Mouse (Mus musculus) thymus, adult 2 months (tissue): ENCODE data around the gene Ssmem1. TPM values are rescaled to one million over a fixed set of nuclear protein-coding genes. Genes with fewer than 3 reads are reported as not detected.

Source experiments
- DNase-seq: peaks from one replicate; pipeline ENCODE4 v3.0.0; 2021
- H3K27ac ChIP-seq: fragments of 200-500 bp; 2 replicates; pipeline ENCODE4 v1.5.1; 2012; ENCODE audit warnings: low read length, control low read depth; ENCODE audit not compliant: control insufficient read depth, insufficient read depth
- H3K27me3 ChIP-seq: fragments of 200-500 bp; 2 replicates; pipeline ENCODE4 v1.6.1; 2012; ENCODE audit warnings: mild to moderate bottlenecking, low read length, moderate library complexity, mixed read lengths; ENCODE audit not compliant: control insufficient read depth, insufficient read depth
- H3K36me3 ChIP-seq: fragments of 200-500 bp; 2 replicates; pipeline ENCODE4 v1.6.1; 2012; ENCODE audit warnings: mild to moderate bottlenecking, low read length, moderate library complexity; ENCODE audit not compliant: control insufficient read depth, insufficient read depth
- H3K4me1 ChIP-seq: fragments of 200-500 bp; replicated peaks from 2 replicates; pipeline ENCODE4 v1.6.1; 2012; ENCODE audit warnings: low read length; ENCODE audit not compliant: control insufficient read depth, insufficient read depth
- H3K4me3 ChIP-seq: fragments of 200-500 bp; 2 replicates; pipeline ENCODE4 v1.5.1; 2012; ENCODE audit warnings: mild to moderate bottlenecking, low read length, control low read depth, moderate library complexity; ENCODE audit not compliant: control insufficient read depth, insufficient read depth
- CTCF ChIP-seq: fragments of 200-500 bp; IDR thresholded peaks from 2 replicates; pipeline ENCODE4 v1.5.1; 2012; ENCODE audit warnings: mild to moderate bottlenecking, control low read depth, low read length, moderate library complexity, borderline replicate concordance; ENCODE audit not compliant: control insufficient read depth, poor library complexity, insufficient read depth; ENCODE audit errors: extremely low read depth
- POLR2A ChIP-seq: fragments of 200-500 bp; IDR thresholded peaks from 2 replicates; pipeline ENCODE4 v1.6.1; 2012; ENCODE audit warnings: mild to moderate bottlenecking, low read length, control low read depth, moderate library complexity; ENCODE audit not compliant: control insufficient read depth, poor library complexity, insufficient read depth; ENCODE audit errors: extremely low read depth
- WGBS: fragments of 180-500 bp; shearing (Covaris S2); methylation state at CpG from one replicate; pipeline ENCODE4 v1.1.7; 2018; 5-methylcytosine and 5-hydroxymethylcytosine counted together
- polyA plus RNA-seq: library from polyadenylated mRNA; depleted of rRNA; stranded (reverse); fragments of >200 nt; gene quantifications from 2 replicates; pipeline ENCODE4 v1.2.3, GENCODE M21; 2012

Ssmem1 gene
- polyA plus RNA-seq, 1 experiment = not detected

DNA sequence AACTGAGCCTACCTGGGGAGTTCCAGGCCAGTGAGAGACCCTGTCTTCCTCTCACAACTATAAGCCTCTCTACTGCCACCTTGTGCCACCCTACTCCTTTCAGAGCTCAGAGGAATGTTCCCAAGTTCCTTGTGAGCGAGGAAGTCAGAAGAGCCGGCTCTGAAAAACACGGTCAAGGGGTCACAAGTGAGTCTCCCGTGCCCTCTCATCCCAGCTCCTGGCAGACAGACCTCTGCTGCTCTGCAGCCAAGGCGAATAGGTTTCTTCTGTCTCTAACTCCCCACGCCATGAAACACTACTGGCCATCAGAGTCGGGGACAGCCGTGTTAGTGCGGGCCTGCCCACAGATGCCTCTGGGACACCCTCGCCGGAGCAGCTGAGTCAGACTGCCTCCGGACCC lies 41.0 kb upstream of the Ssmem1 start:
- H3K27me3 ChIP-seq = no peaks in the 10 kb centered on the region
- H3K36me3 ChIP-seq = no peaks in the 10 kb centered on the region
- no peak overlapping the region for H3K4me3 ChIP-seq
- H3K27ac ChIP-seq = no peak overlapping the region
- H3K4me1 ChIP-seq = no peaks in the 10 kb centered on the region
- WGBS = 69% methylated on average over 12 of the region's 12 CpGs
- DNase-seq = peak; percentile 39
- TF ChIP-seq CTCF (no peak), POLR2A (no peak)

DNA sequence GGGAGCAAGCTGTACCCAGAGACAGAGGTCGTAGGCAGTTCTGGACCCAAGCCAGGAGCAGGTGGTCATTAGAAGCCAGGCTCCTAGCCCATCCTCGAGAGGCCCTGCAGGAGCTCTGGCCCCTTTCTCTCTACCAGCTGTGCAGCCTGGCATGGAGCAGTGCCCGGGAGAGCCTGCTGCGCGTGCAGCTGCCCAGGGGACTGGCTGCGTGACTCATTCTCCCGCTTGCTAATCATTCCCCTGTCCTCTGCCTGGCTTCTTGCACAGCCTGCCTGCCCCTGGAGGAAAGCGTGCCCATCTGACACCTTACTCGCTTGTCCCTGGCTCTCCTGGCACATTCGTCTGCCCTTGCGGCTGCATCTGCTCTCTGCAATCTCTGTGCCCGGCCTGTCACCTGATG lies 40.3 kb upstream of the Ssmem1 start:
- no peak overlapping the region for H3K27ac ChIP-seq
- H3K27me3 ChIP-seq = no peaks in the 10 kb centered on the region
- TF ChIP-seq CTCF (no peak), POLR2A (no peak)
- 91% methylated on average over 12 of the region's 12 CpGs for WGBS
- no peak overlapping the region for H3K4me3 ChIP-seq
- no peaks in the 10 kb centered on the region for H3K36me3 ChIP-seq
- H3K4me1 ChIP-seq = no peaks in the 10 kb centered on the region
- DNase-seq = no peak

DNA sequence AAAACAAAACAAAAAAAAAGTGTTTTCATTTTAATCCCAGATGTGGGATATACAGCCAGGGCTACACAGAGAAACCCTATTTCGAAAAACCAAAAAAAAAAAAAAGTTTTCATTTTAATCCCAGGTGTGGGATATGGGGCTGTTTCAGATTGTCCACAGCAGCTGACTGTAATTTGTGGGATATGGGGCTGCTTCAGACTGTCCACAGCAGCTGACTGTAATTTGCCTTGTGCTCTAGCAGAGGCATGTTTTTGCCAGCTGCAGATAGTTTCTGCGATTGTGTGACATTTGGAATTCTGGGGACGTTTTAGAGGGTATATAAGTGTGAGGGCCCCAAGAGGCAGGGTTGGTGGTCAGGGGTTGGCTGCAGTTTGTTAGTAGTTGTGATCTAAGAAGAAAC lies 37.9 kb upstream of the Ssmem1 start:
- 88% methylated on average over 3 of the region's 3 CpGs for WGBS
- TF ChIP-seq POLR2A = no peak
- H3K4me1 ChIP-seq = no peaks in the 10 kb centered on the region
- H3K36me3 ChIP-seq = no peaks in the 10 kb centered on the region
- H3K27me3 ChIP-seq = no peaks in the 10 kb centered on the region
- no peak for DNase-seq
- no peak overlapping the region for H3K4me3 ChIP-seq
- no peak overlapping the region for H3K27ac ChIP-seq

DNA sequence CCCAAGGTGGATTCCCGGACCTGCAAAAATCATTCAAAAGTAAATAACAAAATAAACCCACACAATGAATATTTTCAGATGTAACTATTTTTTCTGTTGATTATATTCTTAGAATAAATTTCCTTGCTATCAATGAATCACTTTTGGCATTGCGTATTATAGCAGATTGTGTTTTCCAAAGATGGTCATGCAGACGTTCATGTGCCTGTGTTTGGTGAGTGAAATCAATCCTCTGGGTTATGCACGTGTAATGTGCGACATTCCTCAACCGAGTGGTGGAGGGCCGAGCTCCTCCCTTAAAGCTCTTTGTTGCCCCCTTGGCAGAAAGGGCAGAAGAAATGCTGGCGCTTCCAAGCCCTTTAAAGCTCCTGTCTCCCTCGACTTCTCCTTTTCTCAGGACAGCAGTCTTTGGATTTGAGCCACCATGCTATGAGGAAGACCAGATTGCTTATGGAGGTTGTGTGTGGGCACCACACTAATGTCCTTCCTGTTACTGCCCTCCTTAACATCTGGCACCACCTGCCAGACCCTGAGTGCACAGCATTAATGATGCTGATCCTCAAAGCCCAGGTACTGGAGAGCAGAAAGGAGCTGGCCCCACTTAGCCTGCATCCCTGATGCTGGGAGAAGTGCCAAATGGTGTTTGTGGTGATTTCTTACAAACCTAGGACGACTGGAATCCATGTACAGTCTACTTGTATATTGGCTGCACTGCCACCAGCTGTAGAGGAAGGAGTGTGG lies 33.5 kb upstream of the Ssmem1 start:
- no peak overlapping the region for H3K4me3 ChIP-seq
- H3K27me3 ChIP-seq = no peaks in the 10 kb centered on the region
- no peak for TF ChIP-seq POLR2A
- no peak overlapping the region for H3K27ac ChIP-seq
- DNase-seq = no peak
- 80% methylated on average over 10 of the region's 10 CpGs for WGBS
- peaks cover 17% of the 10 kb centered on the region for H3K36me3 ChIP-seq
- H3K4me1 ChIP-seq = no peaks in the 10 kb centered on the region

DNA sequence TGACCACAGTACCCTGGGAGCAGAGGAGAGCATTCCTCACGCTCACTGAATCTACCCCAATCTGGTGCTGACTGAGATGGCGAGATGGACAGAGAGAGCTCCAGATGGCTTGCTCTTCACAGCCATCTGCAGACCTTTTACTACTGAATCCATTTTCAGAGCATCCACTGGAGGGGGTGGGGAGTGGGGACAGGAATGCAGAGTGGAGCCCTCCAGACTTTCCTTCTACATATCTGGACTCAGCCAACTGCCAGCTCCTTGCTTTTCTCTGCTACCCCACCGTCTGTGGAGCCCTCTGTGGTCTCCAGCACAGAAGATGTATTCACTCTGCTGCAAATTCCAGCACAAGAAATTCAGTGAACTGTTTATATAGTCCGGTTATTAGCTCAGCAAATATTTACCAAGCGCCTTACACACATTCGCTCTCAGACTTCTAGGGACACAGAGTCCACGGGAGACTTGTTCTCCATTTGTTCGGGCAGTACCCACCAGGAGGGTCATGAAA lies 32.4 kb upstream of the Ssmem1 start:
- H3K4me1 ChIP-seq = no peaks in the 10 kb centered on the region
- TF ChIP-seq POLR2A (no peak), CTCF (no peak)

DNA sequence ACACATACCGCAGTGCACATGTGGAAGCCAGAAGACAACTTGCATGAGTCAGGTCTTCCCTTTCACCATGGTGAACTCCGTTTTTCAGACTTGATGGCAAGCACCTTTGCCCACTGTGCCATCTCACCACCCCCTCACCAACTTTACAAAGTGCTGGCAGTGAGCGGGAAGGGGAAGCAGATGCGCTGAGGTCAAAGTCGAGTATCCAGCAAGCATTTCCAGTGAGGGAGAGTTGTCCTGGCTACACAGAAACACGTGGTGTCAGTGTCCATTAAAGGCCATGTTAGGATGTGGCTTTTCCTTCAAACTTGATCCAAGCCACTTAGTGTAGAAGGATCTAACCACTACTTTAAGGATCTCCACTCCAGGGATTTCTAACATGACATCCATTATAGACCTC lies 31.9 kb upstream of the Ssmem1 start:
- Histone ChIP-seq H3K27me3 (no peaks in the 10 kb centered on the region), H3K4me1 (no peaks in the 10 kb centered on the region), H3K4me3 (no peak overlapping the region), H3K36me3 (peaks cover 29% of the 10 kb centered on the region), H3K27ac (no peak overlapping the region)
- no peak for DNase-seq
- 92% methylated on average over 6 of the region's 6 CpGs for WGBS
- no peak for TF ChIP-seq CTCF
- no peak for TF ChIP-seq POLR2A

More for the DNA sequence above, 32.4 kb upstream of the Ssmem1 start:
- DNase-seq = no peak
- Histone ChIP-seq H3K36me3 (peaks cover 23% of the 10 kb centered on the region), H3K4me3 (no peak overlapping the region), H3K27me3 (no peaks in the 10 kb centered on the region), H3K27ac (no peak overlapping the region)
- 96% methylated on average over 8 of the region's 8 CpGs for WGBS

DNA sequence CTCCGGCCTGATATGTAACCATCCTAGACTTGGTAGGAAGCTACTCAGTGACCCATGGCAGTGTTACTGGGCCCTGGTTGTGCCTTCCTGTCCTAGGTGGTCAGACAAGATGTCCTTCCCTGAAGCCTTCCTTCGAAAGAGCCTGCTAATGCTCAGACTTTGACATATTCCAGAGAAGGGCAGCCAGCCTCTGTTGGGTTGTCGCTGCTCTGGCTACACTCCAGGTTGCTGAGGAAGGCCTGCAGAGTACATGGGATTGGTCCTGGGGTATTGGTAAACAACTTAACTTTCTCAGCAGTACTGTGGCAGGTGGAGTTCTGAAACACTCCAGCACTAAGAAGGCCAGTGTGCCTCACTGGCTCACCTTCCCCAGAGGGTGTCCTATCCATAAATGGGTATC lies 30.2 kb upstream of the Ssmem1 start:
- H3K27me3 ChIP-seq = no peaks in the 10 kb centered on the region
- TF ChIP-seq CTCF (no peak), POLR2A (no peak)
- H3K4me3 ChIP-seq = no peak overlapping the region
- H3K36me3 ChIP-seq = peaks cover 42% of the 10 kb centered on the region
- WGBS = 96% methylated on average over 3 of the region's 3 CpGs
- H3K27ac ChIP-seq = no peak overlapping the region
- H3K4me1 ChIP-seq = no peaks in the 10 kb centered on the region
- DNase-seq = no peak
